Mouse (Mus musculus) hindbrain, embryonic 16.5 days (tissue): Measurements from ENCODE around the gene Gpalpp1. TPM values are rescaled to one million over a fixed set of nuclear protein-coding genes. Genes with fewer than 3 reads are reported as not detected.
A peak's percentile ranks its signal among the peaks of the same experiment; 100 is the strongest.

Experiments
- ATAC-seq: fragments of 200-750 bp; cut with Nextera tagmentation; 2 replicates; pipeline ENCODE4 v1.8.0; 2017; ENCODE audit warnings: moderate TSS enrichment, moderate library complexity
- H3K27ac ChIP-seq: fragments of 300-500 bp; sonication (generic); 2 replicates; pipeline ENCODE4 v1.5.1; 2014; ENCODE audit warnings: low read depth, mild to moderate bottlenecking, control low read depth, low read length, moderate library complexity
- H3K27me3 ChIP-seq: fragments of 300-500 bp; sonication (generic); replicated peaks from 2 replicates; pipeline ENCODE4 v1.6.1; 2014; ENCODE audit warnings: low read length; ENCODE audit not compliant: control insufficient read depth, insufficient read depth
- H3K36me3 ChIP-seq: fragments of 300-500 bp; sonication (generic); 2 replicates; pipeline ENCODE4 v1.6.1; 2014; ENCODE audit warnings: mild to moderate bottlenecking, low read length, moderate library complexity, mixed read lengths; ENCODE audit not compliant: control insufficient read depth, insufficient read depth
- H3K4me1 ChIP-seq: fragments of 300-500 bp; sonication (generic); 2 replicates; pipeline ENCODE4 v1.6.1; 2014; ENCODE audit warnings: low read depth, low read length; ENCODE audit not compliant: control insufficient read depth, insufficient read depth
- H3K4me2 ChIP-seq: fragments of 300-500 bp; sonication (generic); 2 replicates; pipeline ENCODE4 v1.6.1; 2014; ENCODE audit warnings: mild to moderate bottlenecking, low read length, control low read depth, moderate library complexity
- H3K4me3 ChIP-seq: fragments of 300-500 bp; sonication (generic); 2 replicates; pipeline ENCODE4 v1.5.1; 2014; ENCODE audit warnings: mild to moderate bottlenecking, low read length, control low read depth, moderate library complexity
- H3K9ac ChIP-seq: fragments of 300-500 bp; sonication (generic); 2 replicates; pipeline ENCODE4 v1.6.1; 2014; ENCODE audit warnings: low read depth, mild to moderate bottlenecking, control low read depth, low read length, moderate library complexity
- H3K9me3 ChIP-seq: fragments of 300-500 bp; sonication (generic); 2 replicates; pipeline ENCODE4 v1.6.1; 2014; ENCODE audit warnings: mild to moderate bottlenecking, low read length, moderate library complexity; ENCODE audit not compliant: control insufficient read depth
- WGBS: fragments of 180-500 bp; shearing (Covaris S2); extraction: QIAGEN DNeasy Blood & Tissue Kit; methylation state at CpG from one replicate; pipeline ENCODE4 v1.1.7; 2014; 5-methylcytosine and 5-hydroxymethylcytosine counted together
- polyA plus RNA-seq: library from polyadenylated mRNA; unstranded; fragments of >200 nt; fragmentation: Nextera tagmentation; extraction: Ambion mirVana; gene quantifications from 2 replicates; pipeline ENCODE4 v1.2.1, GENCODE M21; 2015

Gene Gpalpp1
- polyA plus RNA-seq, 1 experiment from 2014 or later, result 9.6 TPM

GRCm38 (mm10) chr14:76121901-76122662 lies 11.5 kb upstream of the Gpalpp1 start:
- Histone ChIP-seq H3K9me3 (no peaks in the 10 kb centered on the region), H3K4me2 (no peak overlapping the region), H3K9ac (no peak overlapping the region), H3K4me3 (no peak overlapping the region), H3K36me3 (peaks cover 27% of the 10 kb centered on the region), H3K4me1 (no peaks in the 10 kb centered on the region), H3K27ac (no peak overlapping the region), H3K27me3 (no peaks in the 10 kb centered on the region)
- 57% methylated on average over 6 of the region's 6 CpGs for WGBS
- peak; percentile 61; the same call in 1 of the 2 replicates for ATAC-seq

GRCm38 (mm10) chr14:76120472-76120871 lies 9.9 kb upstream of the Gpalpp1 start:
- peaks cover 21% of the 10 kb centered on the region for H3K36me3 ChIP-seq
- H3K4me1 ChIP-seq, result no peaks in the 10 kb centered on the region
- no peak overlapping the region for H3K9ac ChIP-seq
- H3K27me3 ChIP-seq, result no peaks in the 10 kb centered on the region
- no peaks in the 10 kb centered on the region for H3K9me3 ChIP-seq
- 83% methylated on average over 4 of the region's 4 CpGs for WGBS
- no peak for ATAC-seq
- H3K4me2 ChIP-seq, result no peak overlapping the region
- no peak overlapping the region for H3K27ac ChIP-seq
- no peak overlapping the region for H3K4me3 ChIP-seq

- H3K9me3 ChIP-seq, result no peaks in the 10 kb centered on the region
- no peak for ATAC-seq
- WGBS, result 73% methylated on average over 4 of the region's 4 CpGs
These were observed 8.4 kb upstream of the Gpalpp1 start for GRCm38 (mm10) chr14:76118963-76119362.

GRCm38 (mm10) chr14:76115744-76116143 lies 5.2 kb upstream of the Gpalpp1 start:
- Histone ChIP-seq H3K9me3 (no peaks in the 10 kb centered on the region), H3K36me3 (peaks cover 25% of the 10 kb centered on the region), H3K27ac (no peak overlapping the region), H3K4me3 (no peak overlapping the region), H3K9ac (no peak overlapping the region), H3K4me1 (peaks cover 12% of the 10 kb centered on the region), H3K27me3 (no peaks in the 10 kb centered on the region), H3K4me2 (no peak overlapping the region)
- ATAC-seq, result no peak
- 93% methylated on average over 5 of the region's 5 CpGs for WGBS

More at GRCm38 (mm10) chr14:76118963-76119362, 8.4 kb upstream of the Gpalpp1 start:
- Histone ChIP-seq H3K27ac (no peak overlapping the region), H3K27me3 (no peaks in the 10 kb centered on the region), H3K4me2 (no peak overlapping the region), H3K4me1 (no peaks in the 10 kb centered on the region), H3K9ac (no peak overlapping the region), H3K36me3 (peaks cover 26% of the 10 kb centered on the region), H3K4me3 (no peak overlapping the region)

GRCm38 (mm10) chr14:76099543-76099942 lies 11.0 kb downstream of the Gpalpp1 start:
- Histone ChIP-seq H3K4me2 (no peak overlapping the region), H3K27me3 (no peaks in the 10 kb centered on the region), H3K27ac (no peak overlapping the region), H3K4me1 (no peaks in the 10 kb centered on the region), H3K9ac (no peak overlapping the region), H3K9me3 (no peaks in the 10 kb centered on the region), H3K36me3 (peaks cover 27% of the 10 kb centered on the region), H3K4me3 (no peak overlapping the region)
- 98% methylated on average over 9 of the region's 9 CpGs for WGBS
- ATAC-seq, result no peak

GRCm38 (mm10) chr14:76097815-76098214 lies 12.7 kb downstream of the Gpalpp1 start:
- WGBS, result 95% methylated on average over 5 of the region's 5 CpGs
- no peak overlapping the region for H3K27ac ChIP-seq
- no peaks in the 10 kb centered on the region for H3K4me1 ChIP-seq
- no peak overlapping the region for H3K9ac ChIP-seq
- no peaks in the 10 kb centered on the region for H3K9me3 ChIP-seq
- ATAC-seq, result no peak
- H3K27me3 ChIP-seq, result no peaks in the 10 kb centered on the region
- no peak overlapping the region for H3K4me2 ChIP-seq
- H3K36me3 ChIP-seq, result peaks cover 32% of the 10 kb centered on the region
- H3K4me3 ChIP-seq, result no peak overlapping the region

GRCm38 (mm10) chr14:76097244-76097643 lies 13.3 kb downstream of the Gpalpp1 start:
- ATAC-seq, result no peak

GRCm38 (mm10) chr14:76084188-76084587 lies 26.4 kb downstream of the Gpalpp1 start:
- no peak overlapping the region for H3K4me2 ChIP-seq
- ATAC-seq, result no peak

More at GRCm38 (mm10) chr14:76097244-76097643, 13.3 kb downstream of the Gpalpp1 start:
- H3K4me1 ChIP-seq, result no peaks in the 10 kb centered on the region
- no peak overlapping the region for H3K27ac ChIP-seq
- no peaks in the 10 kb centered on the region for H3K27me3 ChIP-seq
- no peak overlapping the region for H3K4me3 ChIP-seq
- no peak overlapping the region for H3K9ac ChIP-seq
- WGBS, result 93% methylated on average over 7 of the region's 7 CpGs
- H3K9me3 ChIP-seq, result no peaks in the 10 kb centered on the region
- H3K36me3 ChIP-seq, result peaks cover 32% of the 10 kb centered on the region
- no peak overlapping the region for H3K4me2 ChIP-seq

GRCm38 (mm10) chr14:76082086-76082636 lies 28.4 kb downstream of the Gpalpp1 start:
- WGBS, result 89% methylated on average over 13 of the region's 13 CpGs
- Histone ChIP-seq H3K4me1 (no peaks in the 10 kb centered on the region), H3K9me3 (no peaks in the 10 kb centered on the region), H3K9ac (no peak overlapping the region), H3K4me2 (no peak overlapping the region), H3K27me3 (no peaks in the 10 kb centered on the region), H3K36me3 (no peaks in the 10 kb centered on the region), H3K4me3 (no peak overlapping the region), H3K27ac (no peak overlapping the region)
- ATAC-seq, result no peak

More at GRCm38 (mm10) chr14:76084188-76084587, 26.4 kb downstream of the Gpalpp1 start:
- Histone ChIP-seq H3K36me3 (0 out of 2 replicates have a peak, but pooled peaks cover under 1% of the 10 kb centered on the region), H3K27me3 (no peaks in the 10 kb centered on the region), H3K4me1 (no peaks in the 10 kb centered on the region), H3K9me3 (no peaks in the 10 kb centered on the region), H3K9ac (no peak overlapping the region), H3K27ac (no peak overlapping the region), H3K4me3 (no peak overlapping the region)
- 87% methylated on average over 3 of the region's 3 CpGs for WGBS
